Mouse (Mus musculus): Measurements from ENCODE around the gene Ergic1. TPM values are rescaled to one million over a fixed set of nuclear protein-coding genes. Genes with fewer than 3 reads are reported as not detected.

Gene Ergic1
- total RNA-seq, 1 experiment from 2014 or later: 138 TPM

DNA sequence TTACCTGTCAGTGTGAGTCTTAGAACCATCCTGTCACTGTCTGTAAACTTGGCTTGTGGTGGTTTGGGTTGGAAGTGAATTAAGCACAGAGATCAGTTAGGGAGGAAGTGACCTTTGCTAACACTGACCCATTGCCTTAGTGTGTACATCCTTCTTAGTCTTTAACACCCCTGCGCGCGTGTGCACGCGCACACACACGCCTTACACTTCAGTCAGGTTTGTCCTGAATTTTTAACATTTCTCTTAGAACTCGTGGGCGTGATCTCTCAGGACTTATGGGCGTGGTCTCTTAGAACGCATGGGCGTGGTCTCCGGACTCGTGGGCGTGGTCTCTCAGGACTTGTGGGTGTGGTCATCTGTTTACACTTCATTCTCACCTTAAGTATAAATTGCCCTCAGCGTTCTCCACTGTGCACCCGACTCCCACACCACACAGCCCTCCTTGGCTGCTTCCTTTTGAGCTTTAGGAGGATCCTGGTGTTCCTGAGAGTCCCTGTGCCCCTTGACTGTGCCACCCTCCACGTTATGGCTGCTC lies 39.7 kb downstream of the Ergic1 start:
- DNase-seq: no peak

GRCm38 (mm10) chr17:26601514-26601913 lies 40.2 kb downstream of the Ergic1 start:
- DNase-seq: no peak

DNA sequence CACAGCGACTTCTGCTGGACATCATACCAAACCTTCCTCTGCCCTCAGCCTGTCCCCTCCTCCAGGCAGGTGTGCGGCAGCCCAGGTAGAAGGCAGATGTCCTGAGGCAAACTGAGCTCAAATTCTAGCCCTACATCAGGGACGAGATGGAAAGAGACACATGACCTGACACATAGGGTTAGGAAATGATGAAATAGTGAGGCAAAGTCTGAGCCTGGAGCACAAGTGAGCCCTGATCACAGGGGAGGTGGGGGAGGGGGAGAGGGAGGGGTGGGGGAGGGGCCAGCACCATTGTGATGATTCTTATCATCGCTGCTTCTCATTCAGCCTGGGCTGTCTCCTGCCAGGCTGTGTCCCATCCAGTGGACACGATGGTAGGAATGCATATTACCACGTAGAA lies 40.6 kb downstream of the Ergic1 start:
- DNase-seq: no peak

DNA sequence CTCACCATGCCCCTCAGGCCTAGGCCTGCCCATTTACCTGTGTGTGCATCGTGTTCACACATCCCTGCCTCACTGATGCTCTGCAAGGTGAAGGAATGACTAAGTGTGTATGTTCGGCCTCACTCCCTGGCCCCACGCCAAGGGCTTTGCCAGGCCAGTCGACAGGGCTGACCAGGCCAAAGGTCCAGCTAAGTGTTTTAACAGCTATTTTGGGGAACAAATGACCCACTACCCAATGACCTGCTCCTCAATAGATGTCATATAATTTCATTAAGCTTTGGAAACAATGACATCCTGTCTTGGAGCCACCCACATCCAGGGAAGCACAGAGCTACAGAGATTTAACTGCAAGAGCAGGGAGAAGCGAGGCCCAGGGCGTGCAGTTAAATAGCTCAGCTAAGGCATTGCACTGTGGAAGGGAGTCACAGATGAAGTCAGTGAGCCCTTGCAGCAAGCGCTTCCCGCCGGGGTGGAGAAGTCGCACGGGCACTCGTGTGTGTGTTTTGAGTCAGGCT lies 41.1 kb downstream of the Ergic1 start:
- DNase-seq: peak; percentile 69

DNA sequence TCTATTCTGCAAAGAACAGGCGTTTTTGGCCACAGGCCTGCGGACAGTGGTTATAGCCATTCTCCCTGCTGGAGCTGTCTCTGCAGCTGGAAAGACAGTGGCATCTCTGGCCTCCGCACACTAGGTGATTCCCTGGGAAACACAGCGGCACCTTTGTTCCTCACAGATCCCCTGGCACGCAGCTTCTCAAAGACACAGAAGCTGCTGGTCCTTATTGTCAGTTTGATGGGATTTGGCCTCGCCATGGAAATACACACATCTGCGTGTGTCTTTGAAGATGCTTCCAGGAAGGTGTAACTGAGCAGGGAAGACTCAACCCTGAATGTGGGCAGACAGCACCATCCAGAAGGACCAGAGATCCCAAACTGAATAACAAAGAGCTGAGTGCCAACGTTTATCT lies 42.0 kb downstream of the Ergic1 start:
- DNase-seq: no peak

- no peak for DNase-seq
Observed at GRCm38 (mm10) chr17:26605636-26606035, 44.3 kb downstream of the Ergic1 start.

GRCm38 (mm10) chr17:26606516-26606915 lies 45.2 kb downstream of the Ergic1 start:
- no peak for DNase-seq

DNA sequence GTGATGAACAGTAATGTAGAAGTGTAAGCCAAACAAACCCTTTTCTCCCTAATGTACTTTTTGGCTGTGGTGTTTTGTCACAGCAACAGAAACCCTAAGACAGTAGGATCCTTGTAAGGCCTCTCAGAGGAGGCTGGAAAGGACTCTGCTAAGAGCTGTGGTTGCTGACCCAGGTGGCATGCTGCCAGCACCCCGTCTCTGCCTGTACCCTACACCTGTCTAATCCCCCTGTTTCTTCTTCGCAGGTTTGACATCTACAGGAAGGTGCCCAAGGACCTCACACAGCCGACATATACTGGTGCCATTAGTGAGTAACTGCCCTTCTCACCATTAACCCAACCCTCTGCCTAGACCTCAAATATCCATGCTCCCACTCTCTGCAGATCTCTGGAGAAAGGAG lies 47.1 kb downstream of the Ergic1 start:
- no peak for DNase-seq

GRCm38 (mm10) chr17:26608877-26609276 lies 47.6 kb downstream of the Ergic1 start:
- no peak for DNase-seq

DNA sequence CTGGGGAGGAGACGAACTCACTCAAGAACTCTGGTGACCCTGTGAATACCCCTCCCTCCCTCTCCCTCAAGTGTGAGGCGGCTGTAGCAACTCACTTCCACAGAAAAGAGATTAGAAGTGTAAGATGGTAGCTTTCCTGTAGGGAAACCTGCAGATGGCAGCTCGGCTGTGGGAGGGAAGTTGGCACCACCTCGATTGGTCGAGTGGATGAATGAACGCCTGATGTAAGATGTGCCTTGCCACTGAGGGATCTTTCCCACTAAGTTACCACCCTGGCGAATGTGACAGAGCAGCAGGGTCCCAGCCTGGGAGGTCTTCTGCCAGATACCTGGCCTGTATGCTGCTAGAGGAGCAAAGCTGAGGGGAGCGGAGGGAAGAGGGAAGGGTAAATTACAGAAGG lies 48.5 kb downstream of the Ergic1 start:
- DNase-seq: no peak

GRCm38 (mm10) chr17:26611328-26611727 lies 50.0 kb downstream of the Ergic1 start:
- DNase-seq: peak; percentile 70

GRCm38 (mm10) chr17:26611918-26612317 lies 50.6 kb downstream of the Ergic1 start:
- no peak for DNase-seq

DNA sequence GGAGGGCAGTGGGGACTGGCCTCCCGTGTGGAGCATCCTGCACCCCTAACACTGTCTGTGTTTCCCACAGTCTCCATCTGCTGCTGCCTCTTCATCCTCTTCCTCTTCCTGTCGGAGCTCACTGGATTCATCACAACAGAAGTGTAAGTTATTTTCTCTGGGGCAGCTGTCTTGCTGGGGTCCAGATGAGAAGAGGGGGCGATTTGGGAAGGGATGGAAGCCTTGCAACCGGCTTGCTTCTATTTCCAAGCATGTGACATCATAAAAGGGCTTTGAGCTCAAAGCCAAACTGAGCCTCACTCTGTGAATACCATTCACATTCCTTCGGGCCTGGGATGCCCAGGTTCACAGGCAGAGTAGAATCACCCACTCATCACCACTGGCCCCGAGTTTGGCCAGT lies 53.0 kb downstream of the Ergic1 start:
- DNase-seq: no peak

- DNase-seq: no peak
Observed at GRCm38 (mm10) chr17:26614708-26615486, 53.6 kb downstream of the Ergic1 start.

DNA sequence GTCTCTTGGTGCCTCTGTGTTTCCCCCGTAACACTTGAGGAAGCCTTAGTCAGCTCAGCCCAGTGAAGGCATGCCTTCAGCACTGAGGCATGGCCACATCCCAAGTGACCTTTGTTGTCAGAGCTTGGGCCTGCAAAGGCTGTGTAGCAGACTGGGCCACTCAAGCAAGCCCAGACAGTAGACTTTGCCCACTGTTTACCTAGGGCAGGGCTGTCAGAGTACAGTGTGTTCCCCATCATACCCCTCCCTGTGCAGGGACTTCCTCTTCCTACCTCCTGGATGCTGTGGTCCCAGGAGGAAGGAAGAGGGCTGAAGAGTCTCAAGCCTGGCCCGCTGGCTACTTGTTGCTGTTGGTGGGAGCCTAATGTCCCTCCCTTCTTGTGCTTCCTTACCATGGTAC lies 55.4 kb downstream of the Ergic1 start:
- no peak for DNase-seq

DNA sequence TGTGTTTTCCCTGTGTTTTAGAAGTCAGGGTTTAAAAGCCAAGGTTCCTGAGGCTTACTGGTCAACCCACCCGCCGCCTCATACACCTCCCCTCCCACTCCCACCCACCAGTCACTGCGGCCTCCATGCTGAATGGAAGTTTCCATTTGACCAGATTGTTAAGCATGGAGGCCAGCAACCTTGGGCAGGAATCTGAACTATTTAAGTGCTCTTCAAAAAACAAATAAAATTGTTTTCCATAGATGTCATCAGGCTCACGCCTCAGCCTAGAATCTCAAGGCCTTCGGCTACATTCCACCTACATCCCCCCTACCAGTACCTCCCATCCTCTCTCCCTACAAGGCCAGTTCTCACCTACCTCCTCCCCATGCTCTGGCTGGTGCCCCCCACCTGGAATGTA lies 57.2 kb downstream of the Ergic1 start:
- no peak for DNase-seq

- no peak for DNase-seq
Observed at GRCm38 (mm10) chr17:26619577-26619976, 58.3 kb downstream of the Ergic1 start.

DNA sequence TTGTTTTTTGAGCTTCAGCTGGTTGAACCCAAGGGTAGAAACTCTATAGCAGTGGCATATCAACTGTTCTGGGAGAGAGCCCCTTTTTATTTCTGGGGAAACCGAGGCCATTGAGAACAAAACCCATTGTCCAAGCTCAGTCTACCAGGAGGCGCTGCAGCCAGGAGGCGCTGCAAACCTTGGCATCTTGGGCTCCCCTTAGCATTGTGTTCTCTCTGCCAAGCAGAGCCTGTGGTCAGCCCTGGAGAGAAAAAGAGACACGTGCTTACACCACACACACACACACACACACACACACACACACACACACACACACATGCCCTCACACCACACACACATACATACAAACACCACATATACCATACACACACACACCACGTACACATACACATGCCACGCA lies 59.0 kb downstream of the Ergic1 start:
- no peak for DNase-seq

GRCm38 (mm10) chr17:26620786-26621766 lies 59.8 kb downstream of the Ergic1 start:
- DNase-seq: peak; percentile 60

DNA sequence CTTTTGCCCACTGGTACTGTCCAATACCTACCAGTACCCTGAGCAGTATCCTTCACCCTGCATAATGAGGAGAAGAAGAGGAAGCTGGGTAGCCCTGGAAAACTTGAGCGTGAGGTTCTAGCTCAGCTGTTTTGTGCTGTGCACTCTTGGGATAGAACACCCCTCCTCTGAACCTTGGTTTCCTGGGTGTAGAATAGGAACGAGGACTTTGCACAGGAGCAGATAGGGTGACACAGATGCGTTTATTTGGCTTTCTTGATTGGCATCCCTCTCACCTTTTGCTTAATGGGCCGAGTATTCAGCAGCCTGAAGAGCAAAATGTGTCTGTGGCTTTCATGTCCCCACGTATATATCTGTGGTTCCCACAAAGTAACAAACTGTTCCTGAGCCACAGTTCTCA lies 60.6 kb downstream of the Ergic1 start:
- DNase-seq: no peak

DNA sequence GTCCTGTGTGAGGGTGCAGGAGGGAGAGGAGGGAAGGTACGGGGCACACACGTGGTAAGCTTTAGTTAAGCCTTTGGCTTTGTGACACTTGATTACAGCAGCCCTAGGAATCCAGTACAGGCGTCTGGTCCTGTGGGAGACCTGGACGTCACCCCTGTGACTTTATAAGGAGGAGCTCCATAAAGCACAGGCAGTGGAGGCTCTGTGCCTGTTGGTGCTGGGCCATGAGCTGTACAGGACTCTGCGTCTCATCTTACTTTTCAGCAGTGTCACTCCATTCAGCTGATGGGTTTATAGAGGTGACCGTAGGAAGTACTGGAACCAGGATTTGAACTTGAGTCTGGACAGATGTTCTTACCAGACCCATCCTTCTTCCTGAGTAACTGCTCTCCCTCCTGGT lies 62.7 kb downstream of the Ergic1 start:
- no peak for DNase-seq

GRCm38 (mm10) chr17:26624999-26625398 lies 63.7 kb downstream of the Ergic1 start:
- DNase-seq: no peak

DNA sequence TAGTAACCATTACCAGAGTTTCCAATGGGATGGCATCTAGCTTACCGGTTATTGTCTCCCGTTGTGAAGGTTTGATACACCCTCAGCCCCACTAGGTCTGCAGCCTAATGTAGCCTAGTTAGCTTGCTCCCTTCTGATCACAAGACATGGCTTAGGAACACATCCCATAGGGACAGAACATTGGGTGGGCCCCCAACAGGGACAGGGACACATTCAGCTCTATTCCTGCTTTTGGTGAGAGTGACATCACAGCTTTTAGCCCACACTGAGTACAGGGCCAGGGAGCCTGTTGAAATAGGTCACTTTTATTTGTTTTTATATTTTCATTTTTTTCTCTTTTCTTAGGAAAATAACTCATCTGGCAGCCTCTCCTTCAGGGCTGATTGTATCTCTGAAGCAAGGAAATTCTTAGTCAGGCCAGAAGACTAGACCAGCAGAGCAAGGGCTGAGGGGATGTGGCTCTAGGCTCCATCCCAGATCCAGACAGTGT lies 64.3 kb downstream of the Ergic1 start:
- no peak for DNase-seq

All from adrenal gland, postnatal 25 days (tissue).